Mouse (Mus musculus) embryonic facial prominence, embryonic 11.5 days (tissue): ENCODE measurements around the gene Prdm16. TPM values are rescaled to one million over a fixed set of nuclear protein-coding genes. Genes with fewer than 3 reads are reported as not detected.

Experiments
- ATAC-seq: fragments of 200-750 bp; cut with Nextera tagmentation; replicated peaks from 2 replicates; pipeline ENCODE4 v1.8.0; 2017; ENCODE audit warnings: low read depth; ENCODE audit not compliant: insufficient number of reproducible peaks, low FRiP score, low TSS enrichment
- DNase-seq: peaks from one replicate; pipeline ENCODE4 v3.0.0-alpha.2; 2015; ENCODE audit warnings: low spot score
- H3K27ac ChIP-seq: fragments of 300-500 bp; sonication (generic); replicated peaks from 2 replicates; pipeline ENCODE4 v1.5.1; 2014; ENCODE audit warnings: mild to moderate bottlenecking, low read depth, low read length, control low read depth
- H3K27me3 ChIP-seq: fragments of 300-500 bp; sonication (generic); 2 replicates; pipeline ENCODE4 v1.6.1; 2014; ENCODE audit warnings: mild to moderate bottlenecking, low read length, moderate library complexity, mixed read lengths; ENCODE audit not compliant: control insufficient read depth, insufficient read depth
- H3K36me3 ChIP-seq: fragments of 300-500 bp; sonication (generic); replicated peaks from 2 replicates; pipeline ENCODE4 v1.6.1; 2014; ENCODE audit warnings: low read depth, mild to moderate bottlenecking, low read length, moderate library complexity, mixed read lengths; ENCODE audit not compliant: control insufficient read depth, insufficient read depth
- H3K4me1 ChIP-seq: fragments of 300-500 bp; sonication (generic); 2 replicates; pipeline ENCODE4 v1.6.1; 2014; ENCODE audit warnings: low read length, mixed read lengths; ENCODE audit not compliant: control insufficient read depth, insufficient read depth
- H3K4me2 ChIP-seq: fragments of 300-500 bp; sonication (generic); 2 replicates; pipeline ENCODE4 v1.6.1; 2014; ENCODE audit warnings: low read depth, mild to moderate bottlenecking, control low read depth, low read length, moderate library complexity
- H3K4me3 ChIP-seq: fragments of 300-500 bp; sonication (generic); 2 replicates; pipeline ENCODE4 v1.5.1; 2014; ENCODE audit warnings: low read depth, low read length, control low read depth
- H3K9ac ChIP-seq: fragments of 300-500 bp; sonication (generic); replicated peaks from 2 replicates; pipeline ENCODE4 v1.6.1; 2014; ENCODE audit warnings: mild to moderate bottlenecking, control low read depth, low read length
- H3K9me3 ChIP-seq: fragments of 300-500 bp; sonication (generic); replicated peaks from 2 replicates; pipeline ENCODE4 v1.6.1; 2016; ENCODE audit warnings: mild to moderate bottlenecking, low read length, inconsistent platforms, mixed read lengths; ENCODE audit not compliant: control insufficient read depth
- WGBS: fragments of 180-500 bp; shearing (Covaris S2); extraction: QIAGEN DNeasy Blood & Tissue Kit; methylation state at CpG from one replicate; pipeline ENCODE4 v1.1.7; 2014; 5-methylcytosine and 5-hydroxymethylcytosine counted together
- polyA plus RNA-seq: library from polyadenylated mRNA; unstranded; fragments of >200 nt; fragmentation: Nextera tagmentation; extraction: Ambion mirVana; gene quantifications from 2 replicates; pipeline ENCODE4 v1.2.1, GENCODE M21; 2014

The Prdm16 gene
- polyA plus RNA-seq, 1 experiment from 2014 or later = 22.3 TPM

DNA sequence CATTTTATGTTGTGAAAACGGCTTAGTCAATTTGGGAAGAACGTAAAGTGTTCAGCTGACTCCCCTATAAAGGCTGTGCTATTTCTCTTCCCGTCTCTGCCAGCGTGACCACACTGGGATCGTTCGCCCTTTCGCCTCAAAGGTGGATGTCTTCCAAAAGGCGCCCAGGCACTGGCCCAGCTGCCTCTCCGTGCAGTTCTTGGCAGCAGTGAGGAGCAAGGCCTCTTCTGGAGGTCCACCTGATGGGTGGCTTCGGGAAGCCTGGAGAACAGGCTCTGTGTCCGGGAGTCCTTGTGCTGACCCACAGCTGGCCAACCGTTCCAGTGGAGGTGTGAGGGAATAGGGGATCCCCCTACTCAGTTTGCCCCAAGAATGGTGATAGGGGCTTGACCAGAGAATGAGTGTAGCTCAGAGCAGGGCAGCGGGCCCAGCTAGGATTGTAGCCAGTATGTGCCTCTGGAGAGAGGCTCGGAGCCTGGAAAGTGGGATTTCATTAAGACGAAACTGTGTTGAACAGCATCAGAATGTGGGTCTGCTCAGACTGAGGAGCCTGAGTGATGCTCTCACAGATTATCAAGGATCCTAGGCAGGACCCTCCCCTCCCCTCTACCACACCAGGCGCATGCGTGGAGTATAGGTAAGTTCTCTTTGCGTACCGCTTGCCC, 12.5 kb upstream of the Prdm16 start:
- H3K4me2 ChIP-seq = no peak overlapping the region
- DNase-seq = no peak

DNA sequence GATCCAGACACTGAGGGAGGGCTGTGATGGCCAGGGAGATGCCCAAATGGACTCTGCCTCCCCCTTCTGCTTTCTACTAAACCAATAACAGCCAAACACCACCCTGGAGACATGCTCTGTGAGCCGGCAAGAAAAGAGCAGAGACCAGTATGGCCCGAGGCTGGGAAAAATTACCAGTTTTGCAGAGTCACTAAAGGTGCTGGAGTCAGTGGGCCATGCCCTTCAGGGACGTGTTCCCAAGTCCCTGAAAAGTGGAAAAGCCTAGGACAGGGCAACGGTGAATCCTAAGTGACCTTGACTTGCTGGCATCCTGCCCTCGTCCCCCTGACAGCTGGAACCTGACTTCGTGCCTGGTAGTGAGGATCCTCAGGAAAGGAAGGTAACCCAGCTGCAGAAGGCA, 5.8 kb upstream of the Prdm16 start:
- DNase-seq (no peak), ATAC-seq (no peak)
- Histone ChIP-seq H3K4me2 (no peak overlapping the region), H3K9ac (no peak overlapping the region), H3K36me3 (no peaks in the 10 kb centered on the region), H3K27me3 (peaks cover 40% of the 10 kb centered on the region), H3K4me1 (peaks cover 13% of the 10 kb centered on the region), H3K9me3 (no peaks in the 10 kb centered on the region), H3K27ac (no peak overlapping the region), H3K4me3 (no peak overlapping the region)
- 4% methylated on average over 6 of the region's 6 CpGs for WGBS

More for the DNA sequence above, 12.5 kb upstream of the Prdm16 start:
- no peak for ATAC-seq
- H3K9me3 ChIP-seq = no peaks in the 10 kb centered on the region
- no peak overlapping the region for H3K4me3 ChIP-seq
- peaks cover 6% of the 10 kb centered on the region; the same call in 1 of the 2 replicates for H3K4me1 ChIP-seq
- H3K27me3 ChIP-seq = no peaks in the 10 kb centered on the region
- H3K36me3 ChIP-seq = no peaks in the 10 kb centered on the region
- H3K27ac ChIP-seq = no peak overlapping the region
- H3K9ac ChIP-seq = no peak overlapping the region
- WGBS = 77% methylated on average over 19 of the region's 19 CpGs

DNA sequence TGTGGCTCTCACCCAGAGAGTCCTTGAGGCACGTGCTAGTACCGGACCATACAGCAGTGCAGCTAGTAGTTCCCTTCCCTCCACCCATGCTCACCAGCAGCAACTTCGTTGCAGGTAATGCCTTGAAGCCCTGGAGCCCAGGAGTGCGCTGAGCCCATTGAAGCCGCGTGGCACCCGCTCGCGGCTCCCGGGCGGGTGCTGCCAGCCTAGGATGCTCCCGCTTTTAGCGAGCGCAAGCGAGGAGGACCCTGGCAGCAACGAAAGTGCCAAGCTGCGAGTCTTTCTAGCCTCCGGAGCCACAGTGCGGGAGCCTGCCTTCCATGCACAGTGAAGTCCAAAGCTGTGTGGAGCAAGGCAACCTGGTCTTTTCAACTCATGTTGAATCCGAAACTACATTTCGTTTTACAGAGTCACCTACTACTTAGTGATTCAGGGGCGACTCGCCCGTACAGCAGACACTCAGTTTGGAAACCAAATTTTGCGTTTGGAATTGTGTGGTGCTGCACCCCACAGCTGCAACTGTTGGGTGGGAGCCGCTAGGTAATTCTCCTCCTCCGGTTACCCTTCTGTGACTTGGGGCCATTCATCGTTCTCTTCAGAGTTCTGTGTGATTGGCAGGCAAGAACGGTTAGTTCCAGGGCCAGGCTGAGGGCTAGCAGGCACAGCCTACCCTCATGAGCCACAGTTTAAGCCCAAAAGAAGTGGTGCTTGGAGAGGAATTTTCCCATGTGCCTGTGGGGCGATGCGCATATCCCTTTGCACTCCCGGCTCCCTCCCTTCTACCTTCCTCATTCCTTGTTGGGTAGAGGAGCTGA, 4.8 kb upstream of the Prdm16 start:
- Histone ChIP-seq H3K4me1 (peaks cover 15% of the 10 kb centered on the region), H3K9me3 (no peaks in the 10 kb centered on the region), H3K4me3 (peak overlapping the region; percentile 8; the same call in 1 of the 2 replicates), H3K9ac (peak overlapping the region; percentile 51), H3K27ac (no peak overlapping the region), H3K27me3 (peaks cover 42% of the 10 kb centered on the region), H3K36me3 (no peaks in the 10 kb centered on the region), H3K4me2 (peak overlapping the region; percentile 34)
- ATAC-seq (no peak), DNase-seq (peak; percentile 54)
- 2% methylated on average over 32 of the region's 32 CpGs for WGBS

DNA sequence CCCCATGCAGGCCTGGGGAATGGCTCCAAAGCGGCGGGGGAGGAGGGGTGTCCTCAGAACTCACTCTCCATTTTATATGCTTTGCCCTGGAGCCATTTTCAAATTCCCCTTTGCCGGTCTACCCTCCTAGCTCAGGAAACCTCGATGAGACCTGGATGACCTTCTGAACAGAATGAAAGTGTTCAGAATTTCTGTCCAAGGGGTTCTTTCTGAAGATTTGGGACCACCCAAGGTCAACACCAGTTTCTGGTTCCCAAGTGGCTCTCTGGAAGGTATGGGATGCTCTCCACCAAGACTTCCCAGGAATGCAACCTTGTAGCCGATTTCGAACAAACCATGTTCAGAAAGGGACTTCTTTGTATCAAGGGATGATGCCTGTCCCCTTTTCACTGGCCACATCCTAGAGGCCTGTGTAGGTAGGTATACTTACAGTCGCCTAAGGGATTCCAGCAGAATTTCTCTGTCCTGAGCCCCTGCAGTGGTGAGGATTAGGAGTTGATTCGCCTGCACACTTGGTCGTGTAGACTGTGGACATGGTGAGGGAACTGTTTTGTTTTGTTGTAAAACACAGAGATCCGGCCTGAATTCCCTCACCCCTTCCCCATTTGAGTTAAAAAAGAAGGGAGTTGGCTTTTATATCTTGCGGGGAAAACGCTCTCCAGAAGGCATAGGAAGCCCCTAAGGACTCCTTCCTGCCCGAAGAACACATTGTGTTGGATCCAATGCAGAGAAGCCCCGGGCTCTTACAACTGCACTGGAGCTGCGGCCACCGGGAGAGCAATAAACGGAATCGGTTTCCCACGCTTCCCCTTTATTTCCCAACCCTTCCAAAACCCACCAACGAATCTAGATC, 4.0 kb upstream of the Prdm16 start:
- Histone ChIP-seq H3K27me3 (peaks cover 42% of the 10 kb centered on the region), H3K4me3 (no peak overlapping the region; the same call in 1 of the 2 replicates), H3K36me3 (no peaks in the 10 kb centered on the region), H3K4me2 (peak overlapping the region; percentile 34), H3K27ac (no peak overlapping the region), H3K9ac (peak overlapping the region; percentile 51; the same call in 1 of the 2 replicates), H3K9me3 (no peaks in the 10 kb centered on the region), H3K4me1 (peaks cover 15% of the 10 kb centered on the region)
- DNase-seq (peak; percentile 49), ATAC-seq (no peak)
- 2% methylated on average over 20 of the region's 20 CpGs for WGBS

DNA sequence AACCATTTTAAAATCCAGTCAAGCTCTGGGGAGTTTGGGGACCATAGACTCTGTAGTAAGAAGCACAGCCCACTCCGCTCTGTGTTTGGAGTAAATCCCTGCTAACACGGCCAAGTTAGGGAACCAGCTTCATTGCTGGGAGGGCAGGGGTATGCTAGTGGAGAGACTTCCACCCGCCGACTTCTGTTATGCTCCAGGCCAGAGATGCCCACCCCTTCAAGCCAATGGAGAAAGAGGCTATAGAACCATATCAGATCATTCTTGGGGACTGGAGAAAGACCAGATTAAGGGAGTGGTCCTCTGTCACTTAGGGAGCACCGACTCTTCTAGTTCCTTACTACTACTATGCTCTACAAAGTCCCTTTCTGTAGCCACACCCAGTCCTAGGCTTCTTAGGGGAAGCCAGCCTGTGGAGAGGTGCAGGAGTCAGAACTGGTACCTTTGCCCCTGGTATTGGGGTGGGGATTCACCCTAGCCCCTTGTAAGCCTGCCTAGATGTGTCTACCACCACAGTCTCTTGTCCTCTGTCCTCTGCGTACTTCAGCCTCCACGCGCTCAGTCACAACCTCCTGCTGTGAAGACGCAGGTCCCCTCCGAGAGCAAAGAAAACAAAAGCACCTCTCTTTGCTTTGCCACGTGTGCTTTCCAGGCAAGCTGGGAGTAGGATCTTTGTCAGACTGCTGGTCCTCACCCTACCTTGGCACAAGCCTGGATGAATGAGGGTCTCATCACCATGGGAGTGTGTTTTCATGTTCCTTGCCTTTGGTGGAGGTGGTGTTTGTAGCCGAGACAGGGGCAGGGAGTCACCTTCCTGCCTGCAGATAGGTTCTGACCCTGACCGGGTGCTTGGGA, 3.1 kb upstream of the Prdm16 start:
- Histone ChIP-seq H3K9ac (peak overlapping the region; percentile 19), H3K27ac (no peak overlapping the region), H3K9me3 (no peaks in the 10 kb centered on the region), H3K4me1 (peaks cover 15% of the 10 kb centered on the region), H3K27me3 (peaks cover 42% of the 10 kb centered on the region), H3K36me3 (no peaks in the 10 kb centered on the region), H3K4me3 (peak overlapping the region; percentile 79), H3K4me2 (peak overlapping the region; percentile 28)
- ATAC-seq = no peak
- no peak for DNase-seq
- WGBS = 9% methylated on average over 13 of the region's 13 CpGs

DNA sequence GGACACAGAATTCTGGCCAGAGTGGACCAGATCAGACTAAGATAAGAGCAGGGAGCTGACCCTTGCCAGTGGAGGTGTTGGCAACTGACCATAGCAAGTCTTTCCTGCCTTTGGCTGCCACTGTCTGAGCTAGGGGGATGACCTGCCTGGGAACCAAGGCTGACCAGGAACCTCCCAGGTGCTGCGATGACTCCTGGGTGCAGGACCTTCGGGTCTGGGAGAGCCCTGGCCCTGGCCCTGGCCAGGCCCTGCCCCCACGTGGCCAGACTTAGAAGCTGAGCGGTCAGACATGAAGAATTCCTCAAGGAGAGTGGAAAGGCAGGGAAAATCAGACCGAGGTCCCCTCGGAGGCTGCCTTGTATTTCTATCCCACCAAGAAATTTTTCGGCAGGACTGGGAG, 2.5 kb upstream of the Prdm16 start:
- Histone ChIP-seq H3K4me2 (peak overlapping the region; percentile 28), H3K4me1 (peaks cover 15% of the 10 kb centered on the region), H3K4me3 (peak overlapping the region; percentile 79), H3K36me3 (no peaks in the 10 kb centered on the region), H3K27me3 (peaks cover 42% of the 10 kb centered on the region), H3K9ac (peak overlapping the region; percentile 26), H3K27ac (0 out of 2 replicates have a peak overlapping the region, but pooled peaks have one; percentile 13), H3K9me3 (no peaks in the 10 kb centered on the region)
- WGBS = 1% methylated on average over 7 of the region's 7 CpGs
- no peak for DNase-seq
- ATAC-seq = no peak

DNA sequence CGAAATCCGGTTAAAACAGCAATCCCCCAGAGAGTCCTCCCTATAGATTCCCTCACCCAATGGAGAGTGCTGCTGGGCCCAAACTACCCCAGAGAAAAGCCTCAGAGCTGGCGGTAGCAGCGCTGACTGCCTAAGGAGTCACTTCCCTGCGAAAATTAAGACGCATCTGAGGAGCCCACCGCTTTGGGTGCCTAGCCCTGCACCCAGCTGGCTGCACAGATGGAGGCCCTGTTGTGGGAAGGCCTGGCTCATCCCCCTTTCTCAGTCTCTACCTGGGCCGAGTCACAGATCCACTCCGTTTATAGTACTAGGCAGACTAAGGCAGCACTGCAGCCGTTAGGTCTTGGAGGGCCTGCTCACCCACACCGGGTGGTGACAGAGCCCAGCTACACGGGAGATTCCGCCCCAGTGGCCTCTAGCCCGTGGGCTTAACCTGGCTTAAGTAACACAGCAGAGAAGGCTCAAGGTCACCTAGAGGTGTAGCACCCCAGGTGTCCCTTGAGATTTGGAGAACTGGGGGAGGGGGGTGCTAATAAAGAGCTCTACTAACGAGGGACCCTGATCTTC, 1.7 kb upstream of the Prdm16 start:
- WGBS = 5% methylated on average over 15 of the region's 15 CpGs
- ATAC-seq (no peak), DNase-seq (peak; percentile 49)
- Histone ChIP-seq H3K27me3 (peaks cover 39% of the 10 kb centered on the region), H3K36me3 (no peaks in the 10 kb centered on the region), H3K4me1 (peaks cover 16% of the 10 kb centered on the region), H3K9ac (peak overlapping the region; percentile 94), H3K4me2 (peak overlapping the region; percentile 96), H3K27ac (peak overlapping the region; percentile 97), H3K9me3 (no peaks in the 10 kb centered on the region), H3K4me3 (peak overlapping the region; percentile 79)
